Mouse (Mus musculus) midbrain, embryonic 11.5 days (tissue): ENCODE data around the gene Olfr487. TPM values are rescaled to one million over a fixed set of nuclear protein-coding genes. Genes with fewer than 3 reads are reported as not detected.
"Not testable (repeated sequence)": the region's sequence is repeated elsewhere in the genome, so short reads cannot be mapped to it uniquely, and the experiment has no call there.

Experiments
- ATAC-seq: fragments of 200-750 bp; cut with Nextera tagmentation; 2 replicates; pipeline ENCODE4 v1.8.0; 2017; ENCODE audit warnings: moderate TSS enrichment, moderate library complexity; ENCODE audit not compliant: low FRiP score
- DNase-seq: peaks from one replicate; pipeline ENCODE4 v3.0.0; 2015; ENCODE audit warnings: low spot score; ENCODE audit errors: missing footprints
- H3K27ac ChIP-seq: fragments of 300-500 bp; sonication (generic); 2 replicates; pipeline ENCODE4 v1.5.1; 2014; ENCODE audit warnings: low read depth, low read length
- H3K27me3 ChIP-seq: fragments of 300-500 bp; sonication (generic); 2 replicates; pipeline ENCODE4 v1.6.1; 2014; ENCODE audit warnings: mild to moderate bottlenecking, low read length, moderate library complexity, mixed read lengths; ENCODE audit not compliant: control insufficient read depth, insufficient read depth
- H3K36me3 ChIP-seq: fragments of 300-500 bp; sonication (generic); 2 replicates; pipeline ENCODE4 v1.6.1; 2014; ENCODE audit warnings: mild to moderate bottlenecking, low read length, moderate library complexity, mixed read lengths; ENCODE audit not compliant: control insufficient read depth, insufficient read depth
- H3K4me1 ChIP-seq: fragments of 300-500 bp; sonication (generic); 2 replicates; pipeline ENCODE4 v1.6.1; 2014; ENCODE audit warnings: low read length; ENCODE audit not compliant: control insufficient read depth, insufficient read depth
- H3K4me2 ChIP-seq: fragments of 300-500 bp; sonication (generic); 2 replicates; pipeline ENCODE4 v1.6.1; 2014; ENCODE audit warnings: mild to moderate bottlenecking, moderate library complexity
- H3K4me3 ChIP-seq: fragments of 300-500 bp; sonication (generic); 2 replicates; pipeline ENCODE4 v1.5.1; 2014; ENCODE audit warnings: low read depth, low read length
- H3K9ac ChIP-seq: fragments of 300-500 bp; sonication (generic); 2 replicates; pipeline ENCODE4 v1.6.1; 2014; ENCODE audit warnings: low read length
- H3K9me3 ChIP-seq: fragments of 300-500 bp; sonication (generic); 2 replicates; pipeline ENCODE4 v1.6.1; 2016; ENCODE audit warnings: low read length; ENCODE audit not compliant: control insufficient read depth
- WGBS: fragments of 180-500 bp; shearing (Covaris S2); extraction: QIAGEN DNeasy Blood & Tissue Kit; methylation state at CpG from one replicate; pipeline ENCODE4 v1.1.7; 2014; 5-methylcytosine and 5-hydroxymethylcytosine counted together
- polyA plus RNA-seq: library from polyadenylated mRNA; unstranded; fragments of >200 nt; fragmentation: Nextera tagmentation; extraction: Ambion mirVana; gene quantifications from 2 replicates; pipeline ENCODE4 v1.2.1, GENCODE M21; 2014

Gene Olfr487
- not detected in 2 replicates for polyA plus RNA-seq

GRCm38 (mm10) chr7:108214536-108214935 is at the start of gene Olfr487:
Olfr487 (minus strand) TSS chr7:108214636.
- not testable (repeated sequence) for H3K36me3 ChIP-seq, DNase-seq, H3K4me2 ChIP-seq, ATAC-seq, H3K27ac ChIP-seq, H3K4me3 ChIP-seq, H3K9me3 ChIP-seq, H3K4me1 ChIP-seq, H3K27me3 ChIP-seq, H3K9ac ChIP-seq

- no peak for ATAC-seq
- Histone ChIP-seq H3K36me3 (no peaks in the 10 kb centered on the region), H3K9me3 (no peaks in the 10 kb centered on the region), H3K27ac (no peak within 1 kb of the TSS), H3K9ac (no peak within 1 kb of the TSS), H3K4me2 (no peak within 1 kb of the TSS), H3K4me3 (no peak within 1 kb of the TSS), H3K27me3 (no peaks in the 10 kb centered on the region), H3K4me1 (no peaks in the 10 kb centered on the region)
- no peak for DNase-seq
Measured at GRCm38 (mm10) chr7:108258247-108258646, 43.8 kb upstream of the Olfr487 start, which contains the start of gene Olfr488. Olfr488 (minus strand) TSS chr7:108258347.

- Histone ChIP-seq H3K9me3 (no peaks in the 10 kb centered on the region), H3K36me3 (no peaks in the 10 kb centered on the region), H3K4me3 (no peak overlapping the region), H3K4me1 (no peaks in the 10 kb centered on the region), H3K27ac (no peak overlapping the region), H3K4me2 (no peak overlapping the region), H3K27me3 (no peaks in the 10 kb centered on the region), H3K9ac (no peak overlapping the region)
- DNase-seq: no peak
- 78% methylated on average over 3 of the region's 3 CpGs for WGBS
- no peak for ATAC-seq
Measured at GRCm38 (mm10) chr7:108233551-108233950, 19.1 kb upstream of the Olfr487 start.

GRCm38 (mm10) chr7:108196938-108197337 is 17.5 kb downstream of the Olfr487 start:
- Histone ChIP-seq H3K4me2 (no peak overlapping the region), H3K4me1 (no peaks in the 10 kb centered on the region), H3K27ac (no peak overlapping the region), H3K9ac (no peak overlapping the region), H3K4me3 (no peak overlapping the region), H3K27me3 (no peaks in the 10 kb centered on the region), H3K36me3 (no peaks in the 10 kb centered on the region), H3K9me3 (no peaks in the 10 kb centered on the region)
- ATAC-seq: no peak
- WGBS: 53% methylated on average over 6 of the region's 6 CpGs
- no peak for DNase-seq

GRCm38 (mm10) chr7:108196337-108196736 is 18.1 kb downstream of the Olfr487 start:
- H3K9ac ChIP-seq, H3K27me3 ChIP-seq, H3K9me3 ChIP-seq, H3K4me3 ChIP-seq, H3K4me1 ChIP-seq, H3K4me2 ChIP-seq, H3K27ac ChIP-seq, ATAC-seq, H3K36me3 ChIP-seq, DNase-seq: not testable (repeated sequence)
- 58% methylated on average over 3 of the region's 3 CpGs for WGBS

- H3K9me3 ChIP-seq, H3K4me2 ChIP-seq, H3K27me3 ChIP-seq, H3K4me1 ChIP-seq, H3K36me3 ChIP-seq, H3K4me3 ChIP-seq, DNase-seq, H3K9ac ChIP-seq, H3K27ac ChIP-seq, ATAC-seq: not testable (repeated sequence)
- 47% methylated on average over 1 of the region's 1 CpGs for whole genome bisulfite sequencing
Measured at GRCm38 (mm10) chr7:108192714-108193113, 21.7 kb downstream of the Olfr487 start.

GRCm38 (mm10) chr7:108191196-108191595 is 23.2 kb downstream of the Olfr487 start:
- H3K4me1 ChIP-seq, H3K9ac ChIP-seq, DNase-seq, H3K9me3 ChIP-seq, H3K36me3 ChIP-seq, H3K4me2 ChIP-seq, H3K27me3 ChIP-seq, ATAC-seq, H3K4me3 ChIP-seq, H3K27ac ChIP-seq: not testable (repeated sequence)
- 27% methylated on average over 2 of the region's 2 CpGs for WGBS

- H3K9me3 ChIP-seq, H3K4me1 ChIP-seq, H3K27me3 ChIP-seq, H3K4me3 ChIP-seq, H3K4me2 ChIP-seq, H3K27ac ChIP-seq, H3K9ac ChIP-seq, DNase-seq, H3K36me3 ChIP-seq, ATAC-seq: not testable (repeated sequence)
- WGBS: 81% methylated on average over 2 of the region's 2 CpGs
Measured at GRCm38 (mm10) chr7:108185237-108185636, 29.2 kb downstream of the Olfr487 start.

GRCm38 (mm10) chr7:108184401-108184800 is 30.0 kb downstream of the Olfr487 start:
- H3K4me1 ChIP-seq, H3K4me3 ChIP-seq, H3K27me3 ChIP-seq, DNase-seq, H3K9me3 ChIP-seq, H3K9ac ChIP-seq, H3K4me2 ChIP-seq, H3K36me3 ChIP-seq, ATAC-seq, H3K27ac ChIP-seq: not testable (repeated sequence)
- WGBS: 73% methylated on average over 3 of the region's 3 CpGs

GRCm38 (mm10) chr7:108172642-108173041 is 41.8 kb downstream of the Olfr487 start, which contains the start of gene Olfr486:
Olfr486 (minus strand) TSS chr7:108172742.
- H3K9me3 ChIP-seq, H3K36me3 ChIP-seq, DNase-seq, H3K4me3 ChIP-seq, ATAC-seq, H3K27me3 ChIP-seq, H3K27ac ChIP-seq, H3K4me1 ChIP-seq, H3K4me2 ChIP-seq, H3K9ac ChIP-seq: not testable (repeated sequence)
- 84% methylated on average over 1 of the region's 1 CpGs for WGBS
